Mouse (Mus musculus) liver, adult 2 months (tissue): ENCODE measurements at regions not wholly inside any gene's neighbourhood (a gene's known extent, or its start where the extent isn't known, plus 50 kb on each side); places are given as distances from the start of the nearest gene placed in this dataset.

Experiments
- CTCF ChIP-seq: fragments of 200-500 bp; IDR thresholded peaks from 2 replicates; pipeline ENCODE4 v1.5.1; 2011; ENCODE audit warnings: low read depth, low read length, control low read depth
- POLR2A ChIP-seq: fragments of 200-500 bp; IDR thresholded peaks from 2 replicates; pipeline ENCODE4 v1.6.1; 2011; ENCODE audit warnings: low read length, control low read depth; ENCODE audit not compliant: insufficient read depth; ENCODE audit errors: extremely low read depth

DNA sequence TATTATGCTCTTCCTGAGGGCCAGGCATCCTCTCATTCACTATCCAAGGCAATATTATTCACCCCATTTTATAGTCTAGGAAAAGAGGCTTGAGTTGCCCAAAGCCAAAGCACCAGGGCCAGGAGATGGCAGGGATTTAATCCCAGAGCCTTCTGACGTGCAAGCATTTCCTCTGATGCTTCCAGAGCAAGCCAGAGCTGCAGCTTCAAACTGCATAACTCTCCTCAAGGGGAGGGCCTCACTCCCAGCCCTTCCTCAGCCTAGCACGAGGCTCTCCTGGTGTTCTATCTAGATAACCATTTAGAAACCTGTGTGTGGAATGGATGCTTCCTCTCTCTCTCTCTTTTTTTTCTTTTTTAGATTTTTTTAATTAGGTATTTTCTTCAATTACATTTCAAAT is 130.0 kb upstream of the Syt13 start:
- TF ChIP-seq POLR2A (no peak), CTCF (no peak)
